Mouse (Mus musculus): ENCODE results near the gene Mcrs1.
"Not testable (repeated sequence)": the region's sequence is repeated elsewhere in the genome, so short reads cannot be mapped to it uniquely, and the experiment has no call there.

Mcrs1 gene

DNA sequence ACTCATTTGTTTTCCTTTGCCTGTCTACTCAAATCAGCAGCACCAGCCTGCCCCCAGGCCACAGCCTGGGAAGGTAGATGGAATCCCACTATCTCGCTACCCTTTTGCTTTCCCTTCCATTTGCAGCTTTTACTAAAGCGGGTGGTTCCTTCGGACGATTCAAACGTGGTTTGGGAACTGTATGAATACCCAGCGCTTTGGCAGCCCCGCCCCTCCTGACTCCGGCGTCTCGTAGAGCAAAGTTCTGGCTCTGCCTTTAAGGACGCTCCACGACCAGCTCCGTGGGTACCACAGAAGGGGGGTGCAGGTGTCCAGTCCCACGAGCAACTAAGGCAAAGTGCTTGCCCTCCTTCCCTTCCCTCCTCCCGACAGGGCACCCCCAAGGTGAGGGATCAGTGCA is 650 bp downstream of the Mcrs1 start:
- DNase-seq (ENCODE audit: low spot score in 2 of 2), result not testable (repeated sequence)

DNA sequence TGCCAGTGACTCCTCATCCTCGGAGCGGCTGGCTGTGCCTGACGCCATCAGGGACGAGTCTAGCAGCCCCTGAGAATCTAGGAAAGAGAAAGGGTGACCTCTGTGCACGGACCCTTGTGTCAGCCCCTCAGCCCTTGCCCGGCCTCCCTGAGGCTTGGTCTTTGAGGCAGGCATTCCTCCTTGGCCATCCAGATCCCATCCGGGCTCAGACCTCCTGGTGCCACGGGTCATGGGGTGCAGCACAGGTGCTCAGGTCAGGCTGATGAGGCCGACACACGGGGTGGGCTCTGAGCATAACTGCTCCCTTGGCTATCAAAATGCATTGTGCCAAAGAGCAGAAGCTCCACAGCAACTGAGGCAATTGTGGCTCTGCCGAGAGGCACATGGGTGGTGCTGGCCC is 1.8 kb downstream of the Mcrs1 start:
- no peak for DNase-seq (ENCODE audit: low spot score in 2 of 2)

DNA sequence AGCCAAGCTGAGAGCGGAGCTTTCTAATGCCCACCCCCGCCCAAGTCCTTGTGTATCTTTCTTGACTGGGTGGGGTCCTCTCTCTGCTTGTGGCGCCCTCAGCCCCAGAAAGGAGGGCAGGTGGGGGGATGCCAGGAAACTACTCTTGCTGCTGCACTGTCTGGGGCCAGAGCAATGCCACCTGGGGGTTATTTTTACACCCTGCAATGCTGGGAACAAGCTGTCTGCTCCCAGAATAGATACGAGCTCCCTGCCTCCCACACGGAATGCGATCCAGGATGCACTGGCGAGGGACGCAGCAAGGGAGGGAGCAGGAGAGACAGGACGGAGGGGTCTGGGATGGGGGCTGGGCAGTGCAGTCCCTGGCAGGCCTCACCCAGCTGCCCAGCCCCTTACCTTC is 2.8 kb downstream of the Mcrs1 start:
- DNase-seq (ENCODE audit: low spot score in 2 of 2), result peak; percentile 82 to 91

DNA sequence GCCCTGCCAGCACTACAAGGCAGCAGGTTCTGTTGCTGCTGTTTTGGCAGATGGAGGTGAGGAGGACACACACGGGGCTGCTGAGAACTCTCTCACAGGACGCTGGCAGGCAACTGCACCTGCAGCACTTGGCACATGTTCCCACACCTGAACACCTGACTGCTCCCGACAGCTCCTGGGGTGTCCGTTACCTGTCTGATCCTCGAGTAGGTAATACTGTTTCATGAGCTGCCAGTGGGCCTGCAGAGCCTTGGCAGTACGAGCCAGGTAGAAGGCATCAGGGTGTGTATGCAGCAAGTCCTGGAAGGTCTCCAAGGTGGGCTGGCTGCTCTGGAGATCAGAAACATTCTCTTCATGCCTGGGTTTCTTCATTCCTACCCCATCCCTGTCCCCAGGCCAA is 5.0 kb downstream of the Mcrs1 start:
- not testable (repeated sequence) for DNase-seq (ENCODE audit: low spot score in 2 of 2)

DNA sequence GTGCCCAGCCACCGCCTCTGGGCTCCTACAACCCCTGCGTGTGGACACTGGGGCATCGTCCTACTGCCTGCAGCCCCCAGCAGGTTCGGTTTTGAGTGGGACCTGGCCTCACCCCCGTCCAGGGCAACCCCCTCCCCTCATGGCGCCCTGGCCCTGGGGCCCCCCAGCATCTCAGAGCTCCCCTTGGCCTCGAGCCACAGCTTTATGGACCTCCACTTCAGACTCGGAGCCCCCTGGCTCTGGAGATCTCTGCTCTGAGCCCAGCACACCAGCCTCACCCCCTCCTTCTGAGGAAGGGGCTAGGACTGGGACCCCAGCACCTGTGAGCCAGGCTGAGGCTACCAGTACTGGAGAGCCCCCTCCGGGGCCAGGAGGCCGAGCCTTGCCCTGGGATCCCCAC is 9.7 kb downstream of the Mcrs1 start:
- no peak for DNase-seq (ENCODE audit: low spot score in 2 of 2)

DNA sequence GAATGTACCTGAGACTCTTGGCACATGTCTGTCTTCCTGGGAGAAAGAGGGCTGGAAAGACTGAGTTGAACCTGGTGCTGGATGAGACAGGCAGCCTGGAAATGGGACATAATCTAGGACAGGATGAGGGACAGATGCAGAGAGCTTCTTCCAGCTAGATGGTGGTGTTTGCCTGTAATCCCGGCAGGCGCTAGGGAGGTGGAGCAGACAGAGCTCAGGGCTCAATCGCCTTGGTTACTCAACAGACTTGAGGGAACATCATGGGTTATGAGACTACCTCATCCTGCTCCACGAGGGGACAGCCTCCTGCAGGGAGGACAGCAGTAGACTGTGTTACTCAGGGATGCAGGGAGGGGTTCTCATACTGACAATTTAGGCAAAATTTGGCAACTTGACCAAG is 10.5 kb downstream of the Mcrs1 start:
- DNase-seq (ENCODE audit: low spot score in 2 of 2), result no peak

DNA sequence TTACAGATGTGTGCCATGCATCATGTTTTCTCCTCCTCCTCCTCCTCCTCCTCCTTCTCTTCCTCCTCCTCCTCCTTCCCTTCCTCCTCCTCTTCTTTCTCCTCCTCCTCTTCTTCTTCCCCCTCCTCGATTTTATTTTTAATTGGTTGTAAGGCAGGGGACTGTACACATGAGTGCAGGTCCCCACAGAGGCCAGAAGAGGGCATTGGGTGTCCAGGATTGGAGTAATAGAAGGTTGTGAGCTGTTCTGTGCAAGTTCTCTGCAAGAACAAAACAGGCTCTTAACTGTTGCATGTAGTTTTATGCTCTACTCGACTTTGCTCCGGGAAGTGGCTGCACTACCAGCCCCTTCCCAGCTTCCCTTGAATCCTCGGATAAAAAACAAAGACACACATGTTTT is 11.6 kb downstream of the Mcrs1 start:
- no peak for DNase-seq (ENCODE audit: low spot score in 2 of 2)

DNA sequence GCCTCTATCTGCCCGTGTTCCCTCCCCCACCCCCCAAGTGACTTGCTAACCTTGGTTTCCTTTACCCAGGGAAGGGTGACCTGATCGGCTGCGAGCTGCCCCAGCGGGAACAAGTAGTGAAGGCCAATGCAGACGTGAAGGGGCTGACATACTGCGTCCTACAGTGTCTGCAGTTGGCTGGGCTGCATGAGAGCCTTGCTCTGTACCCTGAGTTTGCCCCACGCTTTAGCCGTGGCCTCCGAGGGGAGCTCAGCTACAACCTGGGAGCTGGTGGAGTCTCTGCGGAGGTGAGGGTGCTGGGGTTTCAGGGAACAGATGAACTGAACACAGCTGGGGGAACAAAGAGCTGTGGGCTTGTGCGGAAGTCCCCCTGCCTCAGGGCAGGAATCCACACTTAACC is 13.8 kb downstream of the Mcrs1 start:
- no peak for DNase-seq (ENCODE audit: low spot score in 2 of 2)

DNA sequence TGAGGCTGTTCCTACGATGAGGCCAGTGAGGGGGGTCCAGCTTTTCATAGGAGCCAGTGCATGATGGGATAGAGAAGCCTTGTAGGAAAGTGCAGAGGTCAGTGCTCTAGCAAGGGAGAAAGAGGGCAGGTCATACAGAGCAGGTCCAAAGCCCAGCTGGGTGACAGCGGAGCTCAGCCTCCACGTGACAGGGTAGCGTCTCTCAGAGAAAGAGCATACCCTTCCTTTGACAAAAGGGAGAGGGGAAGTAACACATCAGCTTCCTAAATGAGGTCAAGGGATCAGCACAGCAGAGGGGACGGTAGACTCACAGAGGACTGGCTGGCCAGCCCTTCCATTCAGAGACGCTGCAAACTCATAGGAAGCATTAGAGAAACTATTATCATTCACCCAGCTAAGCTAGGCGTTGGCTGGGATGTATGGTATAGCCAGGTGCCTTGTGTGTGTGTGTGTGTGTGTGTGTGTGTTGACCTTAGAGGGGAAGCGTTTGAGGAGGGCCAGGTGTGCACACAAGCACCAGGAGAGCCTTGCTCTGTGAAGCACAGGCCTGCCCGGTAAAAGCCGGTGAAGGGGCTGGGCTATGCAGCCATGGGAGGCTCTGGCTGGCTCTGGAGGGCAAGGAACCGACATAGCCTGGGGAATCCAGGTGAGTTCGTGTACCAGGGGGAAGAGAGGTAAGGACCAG is 17.3 kb downstream of the Mcrs1 start:
- no peak for DNase-seq (ENCODE audit: low spot score in 2 of 2)

DNA sequence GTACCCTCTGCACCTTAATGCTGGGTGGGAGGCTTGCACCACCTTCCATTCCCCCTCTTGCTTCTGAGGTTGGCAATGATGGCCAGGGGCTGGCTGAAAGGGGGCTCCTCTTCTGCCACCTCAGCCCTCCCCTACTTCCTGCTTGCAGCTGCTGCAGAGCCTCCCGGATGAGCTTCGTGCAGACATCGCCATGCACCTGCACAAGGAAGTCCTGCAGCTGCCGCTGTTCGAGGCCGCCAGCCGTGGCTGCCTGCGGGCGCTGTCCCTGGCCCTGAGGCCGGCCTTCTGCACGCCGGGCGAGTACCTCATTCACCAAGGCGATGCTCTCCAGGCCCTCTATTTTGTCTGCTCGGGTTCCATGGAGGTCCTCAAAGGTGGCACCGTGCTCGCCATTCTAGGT is 18.0 kb downstream of the Mcrs1 start:
- DNase-seq (ENCODE audit: low spot score in 2 of 2), result no peak

DNA sequence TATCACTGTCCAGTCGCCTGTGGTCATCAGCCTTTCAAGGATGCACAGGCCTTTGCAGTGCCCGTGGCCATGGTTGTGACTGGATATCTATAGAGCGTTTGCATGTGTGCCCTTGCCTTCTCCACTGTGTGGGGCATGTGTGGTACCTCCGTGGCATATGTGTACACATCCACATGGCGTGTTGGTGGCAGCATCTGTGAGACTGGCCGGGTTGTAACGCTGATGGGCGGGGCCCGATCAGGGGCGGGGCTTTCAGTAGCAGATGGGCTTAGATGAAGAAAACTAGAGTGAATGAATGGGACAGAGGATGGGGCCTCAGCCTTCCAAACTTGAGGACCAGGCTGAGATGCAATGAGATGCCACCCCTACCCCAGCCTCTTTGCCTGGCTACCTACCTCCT is 19.8 kb downstream of the Mcrs1 start:
- DNase-seq (ENCODE audit: low spot score in 2 of 2), result no peak

DNA sequence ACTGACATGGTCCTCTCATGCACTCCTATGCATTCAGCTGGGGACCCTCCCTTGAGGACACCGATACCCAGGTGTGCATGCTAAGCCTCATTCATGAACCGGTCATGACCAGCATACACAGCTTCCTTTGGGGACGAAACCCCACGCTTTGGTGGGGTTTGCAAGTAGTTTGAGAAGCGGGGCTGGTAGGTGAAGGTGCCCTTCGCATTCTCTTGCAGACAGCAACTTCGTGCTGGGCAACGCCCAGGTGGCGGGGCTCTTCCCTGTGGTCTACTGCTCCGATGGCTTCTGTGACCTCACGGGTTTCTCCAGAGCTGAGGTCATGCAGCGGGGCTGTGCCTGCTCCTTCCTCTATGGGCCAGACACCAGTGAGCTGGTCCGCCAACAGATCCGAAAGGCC is 25.7 kb downstream of the Mcrs1 start:
- peak in 1 of 2 experiments; percentile 40 for DNase-seq (ENCODE audit: low spot score in 2 of 2)

DNA sequence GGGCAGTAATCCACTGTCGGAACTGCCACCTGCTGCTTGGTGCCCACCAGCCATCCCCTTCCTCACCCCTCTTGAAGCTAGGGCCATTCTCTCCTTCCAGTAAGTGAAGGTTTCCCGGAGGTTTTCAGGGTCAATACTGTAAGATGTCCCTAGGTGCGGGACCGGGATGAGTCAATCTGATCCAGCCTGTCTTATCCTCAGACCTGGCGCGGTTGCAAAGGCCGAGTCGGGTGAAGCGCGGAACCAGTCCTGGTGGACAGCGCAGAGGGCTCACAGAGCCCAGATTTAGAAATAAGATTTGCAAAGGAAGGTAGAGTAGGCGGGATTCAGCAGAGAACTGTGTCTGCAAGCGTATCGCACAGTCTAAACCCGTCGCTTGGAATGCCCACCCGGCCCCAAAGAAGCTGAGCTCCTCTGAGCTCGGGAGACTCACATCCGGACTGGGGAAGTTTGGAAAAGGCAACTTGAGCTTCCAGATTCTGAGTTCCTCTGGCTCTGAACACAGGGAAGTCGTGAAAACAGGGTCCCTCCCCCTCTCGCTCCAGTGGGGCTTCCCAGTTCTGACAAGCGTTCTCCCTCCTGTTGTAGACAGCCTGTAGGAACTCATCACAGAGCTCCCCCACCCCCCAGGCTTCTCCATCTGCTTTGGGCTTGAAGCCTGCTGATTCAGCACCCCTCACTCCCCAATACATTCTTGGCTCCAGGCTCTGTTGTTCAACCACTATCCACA is 26.5 kb downstream of the Mcrs1 start:
- peak; percentile 85 to 89 for DNase-seq (ENCODE audit: low spot score in 2 of 2)

DNA sequence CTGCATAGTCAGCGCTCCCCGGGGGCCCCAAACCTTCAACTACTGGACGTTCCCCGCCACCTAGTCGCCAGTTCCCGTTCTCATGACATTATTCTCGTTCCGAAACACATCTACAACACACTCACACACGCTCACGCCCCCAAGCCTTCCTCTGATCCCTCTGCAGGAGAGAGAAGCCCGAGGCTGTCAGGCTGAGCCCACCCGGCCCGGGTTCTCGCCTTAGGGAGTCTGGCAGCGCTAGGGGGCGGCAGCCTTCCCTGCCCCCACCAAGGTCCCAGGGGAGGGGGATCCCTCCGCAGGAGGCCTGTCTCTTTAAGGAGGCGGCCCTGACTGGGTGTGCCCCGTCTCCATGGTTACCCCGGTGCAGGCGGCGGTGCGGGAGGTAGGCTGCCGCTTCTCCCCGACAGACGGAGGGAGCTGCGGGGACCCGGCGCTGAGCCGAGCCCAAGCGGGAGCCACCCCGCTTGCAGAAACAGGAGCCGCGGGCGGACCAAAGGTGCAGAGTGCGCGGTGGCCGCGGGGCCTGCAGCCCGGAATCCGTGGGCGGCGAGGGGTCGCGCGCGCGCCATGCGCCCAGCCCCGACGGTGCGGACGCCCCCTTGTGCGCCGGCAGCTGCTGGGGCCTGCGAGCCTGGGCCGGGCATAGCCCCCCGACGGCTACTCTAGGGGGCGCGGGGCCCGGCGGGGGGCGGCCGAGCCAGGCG is 27.4 kb downstream of the Mcrs1 start, which contains the start of gene Kcnh3:
Gene Kcnh3, plus strand, starts transcription at position 654 of the 704 bp plus-strand sequence.
- DNase-seq (ENCODE audit: low spot score in 2 of 2), result peak; percentile 89 to 91

DNA sequence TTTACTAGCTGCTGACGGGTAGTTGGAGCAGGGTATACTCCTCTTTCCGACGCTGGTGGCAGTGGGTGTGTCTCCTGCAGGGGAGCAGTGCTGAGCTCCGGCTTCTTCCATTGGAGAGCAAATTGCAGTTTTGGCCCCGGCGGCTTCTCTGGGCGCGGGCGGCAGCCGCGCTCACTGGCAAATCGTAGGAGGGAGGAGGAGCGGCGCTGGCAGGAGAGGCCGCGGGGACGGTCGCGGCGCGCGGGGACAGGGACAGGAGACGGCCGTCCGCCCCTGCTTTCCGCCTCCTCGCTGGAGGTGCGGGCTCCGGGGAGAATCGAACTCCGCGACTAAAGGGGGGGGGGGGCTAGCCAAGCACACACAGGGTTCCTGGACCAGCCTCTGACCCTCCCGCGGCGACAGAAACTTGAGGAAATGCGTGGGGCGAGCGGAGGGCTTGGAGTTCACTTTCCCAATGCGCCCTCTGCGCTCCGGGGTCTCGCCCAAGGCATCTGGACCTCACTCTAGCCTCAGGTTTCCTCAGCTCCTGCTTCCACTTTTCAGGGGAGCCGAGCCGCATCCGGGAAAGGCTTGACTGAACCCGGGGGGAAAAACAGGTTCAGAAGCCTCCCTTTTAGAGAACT is 28.1 kb downstream of the Mcrs1 start:
- peak in 1 of 2 experiments; percentile 70 for DNase-seq (ENCODE audit: low spot score in 2 of 2)

DNA sequence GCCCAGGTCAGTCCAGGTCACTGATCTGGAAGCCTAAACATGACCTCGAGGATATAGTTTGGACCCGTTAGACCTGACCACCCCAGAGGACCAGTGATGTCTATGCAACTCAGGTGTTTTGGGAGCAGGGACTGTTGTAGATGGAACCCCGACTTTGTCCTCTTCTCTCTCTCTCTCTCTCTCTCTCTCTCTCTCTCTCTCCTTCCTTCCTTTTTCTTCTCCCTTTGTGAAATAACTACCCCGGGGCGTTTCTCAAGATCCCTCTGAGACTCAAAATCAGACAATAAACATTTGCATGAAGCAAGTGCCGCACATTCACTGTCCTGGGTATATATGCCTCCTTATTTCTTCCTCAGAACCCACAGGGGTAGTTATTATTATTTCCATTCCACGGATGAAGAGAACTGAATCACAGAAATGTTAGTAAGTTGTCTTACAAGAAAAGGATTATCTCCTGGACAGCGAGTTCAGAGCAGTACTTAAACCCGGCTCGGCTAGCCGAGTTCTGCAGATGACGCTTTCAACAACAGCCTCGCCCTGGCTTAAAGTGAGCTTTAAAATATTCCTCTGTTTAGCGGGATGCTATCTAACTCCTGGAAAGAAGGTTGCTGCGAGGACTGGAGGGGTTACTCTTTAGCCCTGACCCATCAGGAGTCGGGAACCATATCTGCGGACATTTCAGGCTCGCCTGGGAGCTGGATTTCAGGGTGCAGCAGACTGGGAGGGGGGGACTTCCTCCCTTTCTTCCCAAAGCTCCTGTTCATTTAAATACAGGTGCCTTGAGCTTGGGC is 28.8 kb downstream of the Mcrs1 start:
- no peak for DNase-seq (ENCODE audit: low spot score in 2 of 2)

DNA sequence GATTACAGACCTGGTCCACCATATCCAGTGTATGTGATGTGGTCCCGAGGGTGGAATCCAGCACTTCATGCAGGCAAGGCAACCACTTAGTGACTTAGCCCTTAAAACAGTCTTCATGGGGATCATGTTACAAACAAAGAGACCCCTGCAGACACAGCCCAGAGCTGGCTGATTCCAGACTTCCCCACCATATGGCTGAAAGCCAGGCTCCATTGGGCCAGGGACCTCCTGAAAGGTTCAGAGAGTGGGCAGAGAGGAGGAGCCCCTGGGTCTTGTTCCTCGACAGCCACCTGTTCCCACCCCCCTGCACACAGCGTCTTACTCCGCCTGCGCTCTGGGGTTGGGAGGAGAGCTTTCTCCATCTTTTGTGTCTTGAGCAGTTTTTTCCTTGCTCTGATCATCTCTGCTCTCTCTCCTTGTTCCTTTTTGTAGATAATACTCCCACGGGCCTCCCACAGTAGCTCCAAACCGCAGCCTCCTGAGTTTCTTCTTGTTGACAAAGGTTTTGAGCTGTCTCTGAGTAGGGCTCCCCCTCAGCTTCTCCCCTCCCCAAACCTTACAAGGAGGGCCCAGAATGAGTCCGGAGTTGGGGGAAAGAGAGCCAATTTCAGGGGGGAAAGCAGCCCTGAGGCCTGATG is 30.3 kb downstream of the Mcrs1 start:
- DNase-seq (ENCODE audit: low spot score in 2 of 2), result no peak

DNA sequence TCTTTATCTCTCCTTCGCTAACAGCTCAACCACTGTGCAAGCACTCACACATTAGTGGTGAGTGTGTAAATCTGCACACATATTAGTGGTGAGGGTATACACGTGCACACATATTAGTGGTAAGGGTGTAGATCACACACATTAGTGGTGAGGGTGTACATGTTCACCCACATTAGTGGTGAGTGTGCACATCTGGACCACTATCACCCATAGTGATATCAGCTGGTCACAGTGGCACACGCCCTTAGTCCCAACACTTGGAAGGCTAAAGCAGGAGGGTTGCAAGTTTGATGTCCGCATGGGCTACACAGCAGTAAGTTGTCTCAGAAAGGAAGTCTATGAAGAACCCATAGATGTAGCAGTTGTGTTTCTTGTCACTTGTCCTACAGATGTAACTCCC is 34.1 kb downstream of the Mcrs1 start:
- no peak for DNase-seq (ENCODE audit: low spot score in 2 of 2)

DNA sequence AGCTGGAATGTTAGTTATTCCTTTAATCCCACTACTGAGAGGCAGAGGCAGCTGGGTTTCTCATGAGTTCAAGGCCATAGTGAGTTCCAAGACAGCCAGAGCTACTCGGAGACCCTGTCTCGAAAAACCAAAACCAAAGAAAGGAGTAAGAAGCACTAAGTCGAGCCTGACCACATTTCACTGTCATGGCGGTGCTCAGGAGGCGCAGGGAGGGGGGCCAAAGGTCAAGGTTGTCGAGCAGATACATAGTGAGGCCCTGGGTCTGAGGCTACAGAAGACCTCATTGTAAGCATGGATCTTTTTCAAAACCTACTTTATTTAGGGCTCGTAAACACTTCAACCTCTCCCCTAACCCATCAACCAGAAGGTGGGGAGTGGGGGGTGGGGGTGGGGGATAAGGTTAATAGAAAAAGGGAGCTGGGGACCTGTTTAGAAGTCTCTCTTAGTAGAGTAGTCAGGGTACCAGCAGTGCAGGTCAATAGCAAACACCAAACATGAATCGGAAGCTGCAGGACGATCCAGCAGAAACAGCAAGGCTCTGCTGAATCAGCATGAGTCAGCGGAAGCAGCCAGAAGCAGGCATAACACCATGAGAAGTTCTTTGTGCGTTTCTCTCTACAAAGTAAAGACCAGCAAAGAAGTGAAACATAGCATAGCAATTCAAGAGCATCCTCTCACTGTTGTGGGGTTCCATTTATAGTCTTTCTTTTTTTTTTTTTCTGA is 35.9 kb downstream of the Mcrs1 start:
- no peak for DNase-seq (ENCODE audit: low spot score in 2 of 2)

DNA sequence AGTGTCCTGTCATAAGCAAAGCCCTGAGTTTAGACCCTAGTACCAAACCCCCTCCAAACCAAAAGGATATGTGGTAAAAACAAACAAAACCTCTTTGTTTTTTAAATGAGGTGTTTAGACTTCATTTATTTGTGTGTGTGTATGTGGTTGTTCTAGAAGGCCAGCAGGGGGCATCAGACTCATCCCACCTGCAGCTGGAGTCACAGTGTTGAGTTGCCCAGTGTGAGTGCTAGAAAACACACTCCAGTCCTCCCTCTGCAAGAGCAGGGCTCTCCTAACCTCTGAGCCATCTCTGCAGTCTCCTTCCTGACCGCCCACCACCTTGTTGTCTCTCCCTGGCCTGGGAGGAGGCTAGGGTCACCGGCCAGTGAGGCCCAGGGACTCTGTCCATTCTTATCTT is 36.8 kb downstream of the Mcrs1 start:
- DNase-seq (ENCODE audit: low spot score in 2 of 2), result no peak
